Mouse (Mus musculus) heart, postnatal 0 days (tissue): Measurements from ENCODE around the gene Ebi3.

Experiments used
- CTCF ChIP-seq: IDR thresholded peaks from 2 replicates; pipeline ENCODE4 v1.5.1; 2016; ENCODE audit warnings: antibody characterized with exemption, control low read depth, low read depth
- EP300 ChIP-seq: IDR thresholded peaks from 2 replicates; pipeline ENCODE4 v1.6.1; 2016; ENCODE audit warnings: antibody characterized with exemption, low read depth

DNA sequence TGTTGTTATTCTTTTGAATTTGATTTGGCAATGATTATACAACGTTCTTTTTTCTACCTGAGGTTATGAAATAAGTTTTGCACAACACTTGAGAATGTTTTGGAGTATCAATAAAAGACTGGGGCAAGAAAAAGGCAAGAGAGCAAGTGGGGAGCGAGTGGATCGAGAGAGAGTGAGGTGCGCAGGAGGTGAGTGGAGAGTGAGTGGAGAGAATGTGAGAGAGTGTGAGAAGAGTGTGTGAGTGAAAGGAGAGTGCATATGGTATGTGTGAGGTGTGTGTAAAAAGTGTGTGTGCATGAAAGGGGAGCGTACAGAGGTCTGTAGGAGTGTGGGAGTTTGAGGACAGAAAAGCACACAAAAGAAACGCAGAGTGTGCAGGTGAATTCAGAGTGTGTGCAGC, 48.3 kb upstream of the Ebi3 start:
- TF ChIP-seq CTCF (no peak), EP300 (no peak)
